Mouse (Mus musculus): ENCODE data around the gene Lrrn4. TPM values are rescaled to one million over a fixed set of nuclear protein-coding genes. Genes with fewer than 3 reads are reported as not detected.

The Lrrn4 gene
- polyA plus RNA-seq (2012; rRNA removed) = 2.0 and 2.7 TPM in 2 replicates

DNA sequence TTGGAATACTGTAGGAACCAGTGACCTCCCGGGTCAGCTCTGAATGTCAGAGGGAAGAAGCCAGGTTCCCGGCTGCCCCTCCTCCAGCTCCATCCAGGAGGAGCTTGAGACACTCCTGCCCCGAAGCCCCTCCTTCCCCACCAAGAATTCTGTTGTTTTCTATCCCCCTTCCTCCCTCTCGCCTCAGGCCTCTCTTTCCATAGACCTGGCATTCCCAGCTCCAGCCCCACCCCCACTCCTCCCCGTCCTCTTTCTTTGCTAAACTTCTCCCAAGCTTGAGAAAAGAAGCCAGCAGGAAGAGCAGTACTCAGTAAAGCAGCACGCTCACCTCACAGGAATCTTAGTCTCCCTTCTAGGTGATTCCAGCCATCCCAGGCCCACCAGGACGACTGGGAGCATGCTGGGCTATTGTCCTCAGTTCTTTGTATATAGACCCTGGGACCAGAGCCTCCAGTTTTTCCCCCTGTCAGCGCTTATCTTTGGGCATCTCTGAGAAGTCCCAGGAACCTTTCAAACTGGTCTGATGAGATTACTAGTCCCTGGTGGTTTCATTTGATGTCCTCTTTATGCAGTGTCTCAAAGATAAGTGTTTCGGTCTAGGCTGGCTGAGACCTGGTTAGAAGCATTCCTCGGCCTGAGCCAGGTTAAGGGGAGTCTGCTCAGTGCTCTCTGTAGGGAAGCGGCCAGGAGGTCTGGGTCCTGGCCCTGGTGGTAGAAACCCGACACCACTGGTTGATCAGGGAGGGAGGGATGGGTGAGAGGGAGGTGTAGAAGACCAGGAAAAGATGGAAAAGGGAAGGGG, at the start of gene Lrrn4:
TSS of gene Lrrn4 (minus strand) at position 48 of the 802 bp plus-strand sequence.
- 69% methylated on average over 12 of the region's 12 CpGs for WGBS
- H3K27ac ChIP-seq (ENCODE audit: insufficient read depth, low read length) = no peak within 1 kb of the TSS
- TF ChIP-seq CTCF (IDR thresholded peaks at IDR 0.05; ENCODE audit: extremely low read depth, insufficient read depth, insufficient read length, insufficient replicate concordance) (no peak), POLR2A (IDR thresholded peaks at IDR 0.05; ENCODE audit: low read depth, low read length) (no peak)
- peak within 1 kb of the TSS; percentile 43 for H3K4me3 ChIP-seq (ENCODE audit: extremely low read depth, insufficient read depth, insufficient read length)
- no peak for DNase-seq (ENCODE audit: low read depth in 1 of 2, low spot score in 2 of 2)
- H3K36me3 ChIP-seq (ENCODE audit: control insufficient read depth, insufficient read depth, low read length) = no peaks in the 10 kb centered on the region
- H3K27me3 ChIP-seq (ENCODE audit: control insufficient read depth, insufficient read depth, low read length) = 0 out of 2 replicates have a peak, but pooled peaks cover 2% of the 10 kb centered on the region
- peaks cover 5% of the 10 kb centered on the region for H3K4me1 ChIP-seq (ENCODE audit: control insufficient read depth, insufficient read depth, insufficient read length)

DNA sequence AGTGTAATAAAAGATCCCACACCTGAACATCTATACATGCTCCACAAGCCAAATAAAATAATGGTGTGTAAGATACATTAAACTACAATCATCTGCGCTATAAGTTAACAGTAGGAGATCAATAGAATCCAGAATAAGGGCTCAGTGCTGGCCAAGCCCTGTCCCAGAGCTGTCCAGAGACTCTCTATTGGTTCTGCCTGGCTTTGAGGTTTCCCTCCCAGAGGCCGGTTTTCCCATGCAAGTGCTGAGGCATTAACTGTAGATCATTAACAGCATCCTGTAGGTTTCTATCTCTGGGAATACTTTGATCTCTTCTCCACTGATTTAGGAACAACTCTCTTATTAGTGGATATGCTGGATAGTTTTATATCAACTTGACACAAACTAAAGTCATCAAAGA, 48.3 kb upstream of the Lrrn4 start:
- Histone ChIP-seq H3K4me1 (ENCODE audit: control insufficient read depth, insufficient read depth, insufficient read length) (no peaks in the 10 kb centered on the region), H3K4me3 (ENCODE audit: extremely low read depth, insufficient read depth, insufficient read length) (no peak overlapping the region), H3K27ac (ENCODE audit: insufficient read depth, low read length) (no peak overlapping the region), H3K36me3 (ENCODE audit: control insufficient read depth, insufficient read depth, low read length) (no peaks in the 10 kb centered on the region), H3K27me3 (ENCODE audit: control insufficient read depth, insufficient read depth, low read length) (no peaks in the 10 kb centered on the region)
- TF ChIP-seq POLR2A (IDR thresholded peaks at IDR 0.05; ENCODE audit: low read depth, low read length) (no peak), CTCF (IDR thresholded peaks at IDR 0.05; ENCODE audit: extremely low read depth, insufficient read depth, insufficient read length, insufficient replicate concordance) (no peak)
- 87% methylated on average over 2 of the region's 2 CpGs for WGBS
- DNase-seq (ENCODE audit: low read depth in 1 of 2, low spot score in 2 of 2) = no peak

DNA sequence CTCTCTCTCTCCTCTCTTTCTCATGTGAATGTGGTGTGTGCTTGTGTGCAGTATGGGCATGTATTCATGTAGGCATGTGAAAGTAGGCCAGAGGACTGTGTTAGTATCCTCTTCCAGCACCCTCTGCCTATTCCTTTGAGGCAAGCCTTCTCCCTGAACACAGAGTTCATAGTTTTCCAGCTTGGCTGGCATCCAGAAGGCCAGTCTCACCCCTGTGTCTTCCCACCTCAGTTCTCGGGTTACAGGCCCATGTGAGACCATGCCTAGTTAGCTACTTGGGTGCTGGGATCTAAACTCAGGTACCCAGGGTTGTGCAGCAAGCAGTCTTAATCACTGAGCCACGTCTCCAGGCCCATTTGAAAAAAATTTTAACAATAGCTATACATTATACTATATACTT, 47.2 kb upstream of the Lrrn4 start:
- WGBS = 66% methylated on average over 2 of the region's 2 CpGs

DNA sequence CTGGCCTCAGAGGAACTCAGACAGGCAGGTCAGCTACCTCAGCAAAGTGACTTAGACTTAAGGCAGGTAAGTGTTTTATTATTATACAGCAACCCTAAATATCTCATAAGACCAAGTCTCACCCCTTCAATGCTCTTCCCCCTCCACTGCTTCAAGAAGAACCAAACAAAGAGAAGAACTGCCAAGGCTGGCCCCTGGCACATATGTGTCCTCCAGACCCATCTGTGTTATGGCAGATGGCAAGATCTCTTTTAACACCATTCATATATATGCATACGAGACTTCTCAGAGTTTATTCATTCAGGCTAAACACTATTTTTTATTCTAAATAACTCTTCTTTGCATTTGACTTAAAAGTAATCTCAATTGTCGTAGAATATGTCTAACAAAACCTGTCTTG, 46.6 kb upstream of the Lrrn4 start:
- H3K4me3 ChIP-seq (ENCODE audit: extremely low read depth, insufficient read depth, insufficient read length) = no peak overlapping the region
- no peak for TF ChIP-seq POLR2A (IDR thresholded peaks at IDR 0.05; ENCODE audit: low read depth, low read length)
- no peak for TF ChIP-seq CTCF (IDR thresholded peaks at IDR 0.05; ENCODE audit: extremely low read depth, insufficient read depth, insufficient read length, insufficient replicate concordance)
- H3K4me1 ChIP-seq (ENCODE audit: control insufficient read depth, insufficient read depth, insufficient read length) = no peaks in the 10 kb centered on the region
- H3K27me3 ChIP-seq (ENCODE audit: control insufficient read depth, insufficient read depth, low read length) = no peaks in the 10 kb centered on the region
- no peak overlapping the region for H3K27ac ChIP-seq (ENCODE audit: insufficient read depth, low read length)
- no peak for DNase-seq (ENCODE audit: low read depth in 1 of 2, low spot score in 2 of 2)
- no peaks in the 10 kb centered on the region for H3K36me3 ChIP-seq (ENCODE audit: control insufficient read depth, insufficient read depth, low read length)
- 81% methylated on average over 2 of the region's 2 CpGs for WGBS

More for the DNA sequence above, 47.2 kb upstream of the Lrrn4 start:
- Histone ChIP-seq H3K27me3 (ENCODE audit: control insufficient read depth, insufficient read depth, low read length) (no peaks in the 10 kb centered on the region), H3K36me3 (ENCODE audit: control insufficient read depth, insufficient read depth, low read length) (no peaks in the 10 kb centered on the region), H3K4me1 (ENCODE audit: control insufficient read depth, insufficient read depth, insufficient read length) (no peaks in the 10 kb centered on the region), H3K4me3 (ENCODE audit: extremely low read depth, insufficient read depth, insufficient read length) (no peak overlapping the region), H3K27ac (ENCODE audit: insufficient read depth, low read length) (no peak overlapping the region)
- no peak for DNase-seq (ENCODE audit: low read depth in 1 of 2, low spot score in 2 of 2)
- TF ChIP-seq POLR2A (IDR thresholded peaks at IDR 0.05; ENCODE audit: low read depth, low read length) = no peak
- no peak for TF ChIP-seq CTCF (IDR thresholded peaks at IDR 0.05; ENCODE audit: extremely low read depth, insufficient read depth, insufficient read length, insufficient replicate concordance)

DNA sequence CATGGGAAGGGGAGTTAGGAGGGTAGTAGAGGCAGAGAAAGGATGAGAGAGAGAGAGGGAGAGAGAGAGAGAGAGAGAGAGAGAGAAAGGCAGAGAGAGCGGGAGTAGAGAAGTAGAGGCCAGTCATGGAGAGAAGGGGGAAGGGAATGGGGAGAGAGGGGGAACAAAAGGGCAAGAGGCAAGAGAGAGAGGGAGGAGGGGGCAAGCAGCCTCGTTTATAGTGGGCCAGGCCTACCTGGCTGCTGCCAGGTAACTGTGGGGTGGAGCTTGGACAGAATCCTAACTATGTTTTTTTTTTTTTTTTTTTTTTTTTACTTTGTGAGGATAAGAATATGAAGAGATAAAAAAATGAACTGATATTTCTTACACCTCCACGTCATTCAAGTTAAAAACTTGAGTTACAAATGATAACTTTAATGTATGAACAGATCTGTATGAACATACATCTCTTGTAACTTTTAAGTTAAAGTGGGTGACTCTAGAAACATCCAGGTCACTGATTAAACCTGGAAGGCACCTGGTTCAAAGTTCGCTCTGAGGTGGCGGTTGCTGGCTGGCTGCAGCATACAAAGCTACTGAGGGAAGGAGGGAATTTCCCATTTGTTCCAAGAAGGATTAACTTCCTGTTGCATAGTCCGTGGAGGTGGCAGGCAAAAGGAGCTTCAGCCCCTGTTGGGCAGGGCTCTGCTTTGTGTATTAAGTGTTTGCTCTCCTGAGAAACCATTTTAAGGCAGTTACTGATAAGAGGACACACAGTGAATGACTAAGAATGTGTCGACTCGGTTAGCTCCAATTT, 42.8 kb upstream of the Lrrn4 start:
- 61% methylated on average over 8 of the region's 8 CpGs for WGBS
- no peaks in the 10 kb centered on the region for H3K36me3 ChIP-seq (ENCODE audit: control insufficient read depth, insufficient read depth, low read length)
- no peaks in the 10 kb centered on the region for H3K27me3 ChIP-seq (ENCODE audit: control insufficient read depth, insufficient read depth, low read length)
- H3K4me3 ChIP-seq (ENCODE audit: extremely low read depth, insufficient read depth, insufficient read length) = no peak overlapping the region
- no peak for DNase-seq (ENCODE audit: low read depth in 1 of 2, low spot score in 2 of 2)
- no peak for TF ChIP-seq POLR2A (IDR thresholded peaks at IDR 0.05; ENCODE audit: low read depth, low read length)
- H3K4me1 ChIP-seq (ENCODE audit: control insufficient read depth, insufficient read depth, insufficient read length) = no peaks in the 10 kb centered on the region
- H3K27ac ChIP-seq (ENCODE audit: insufficient read depth, low read length) = no peak overlapping the region

DNA sequence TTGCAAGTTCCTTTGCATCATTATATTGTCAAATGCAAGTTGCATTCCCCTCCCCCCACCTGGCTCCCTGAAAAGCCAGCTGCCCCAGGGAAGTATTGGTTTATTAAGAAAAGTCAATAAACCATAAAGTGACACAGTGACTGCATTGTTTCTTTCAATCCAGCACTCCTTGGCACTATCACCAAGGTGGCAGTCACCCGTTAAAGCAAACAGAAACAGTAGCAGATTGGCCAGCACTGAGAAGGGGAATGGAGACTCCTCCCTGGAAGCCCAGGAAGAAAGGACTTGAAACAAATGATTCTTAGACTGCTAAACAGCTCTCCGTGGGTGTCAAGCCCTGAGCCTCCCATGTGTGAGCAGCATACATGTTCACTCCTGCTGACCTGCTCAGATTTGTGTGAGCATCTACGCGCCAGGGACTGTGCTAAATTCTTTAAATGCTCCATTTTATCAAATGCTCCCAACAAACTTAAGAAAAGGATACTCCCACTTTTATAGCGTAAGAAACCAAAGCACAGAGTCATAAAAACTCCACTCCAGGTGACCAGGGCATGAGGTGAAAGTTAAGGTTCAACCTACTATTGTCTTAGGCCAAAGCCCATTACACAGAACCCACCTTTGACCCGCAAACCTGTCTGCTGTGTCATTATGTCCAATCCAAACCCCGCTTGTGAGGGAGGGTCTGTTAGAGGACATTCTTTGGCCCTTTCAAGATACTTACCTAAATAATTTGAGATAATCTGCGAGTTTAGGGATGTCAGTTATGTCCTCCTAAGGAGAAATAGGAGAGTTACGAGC, 41.6 kb upstream of the Lrrn4 start:
- Histone ChIP-seq H3K4me1 (ENCODE audit: control insufficient read depth, insufficient read depth, insufficient read length) (no peaks in the 10 kb centered on the region), H3K27ac (ENCODE audit: insufficient read depth, low read length) (no peak overlapping the region), H3K4me3 (ENCODE audit: extremely low read depth, insufficient read depth, insufficient read length) (no peak overlapping the region), H3K27me3 (ENCODE audit: control insufficient read depth, insufficient read depth, low read length) (no peaks in the 10 kb centered on the region), H3K36me3 (ENCODE audit: control insufficient read depth, insufficient read depth, low read length) (no peaks in the 10 kb centered on the region)
- DNase-seq (ENCODE audit: low read depth in 1 of 2, low spot score in 2 of 2) = no peak
- TF ChIP-seq POLR2A (IDR thresholded peaks at IDR 0.05; ENCODE audit: low read depth, low read length) = no peak
- TF ChIP-seq CTCF (IDR thresholded peaks at IDR 0.05; ENCODE audit: extremely low read depth, insufficient read depth, insufficient read length, insufficient replicate concordance) = no peak
- WGBS = 84% methylated on average over 9 of the region's 9 CpGs
